Mouse (Mus musculus) ES-Bruce4 (cell line): Measurements from ENCODE around the gene Nrgn. TPM values are rescaled to one million over a fixed set of nuclear protein-coding genes. Genes with fewer than 3 reads are reported as not detected.
A peak's percentile ranks its signal among the peaks of the same experiment; 100 is the strongest.

Source experiments
- H3K27ac ChIP-seq: 2 replicates; pipeline ENCODE4 v1.5.1; 2012; ENCODE audit warnings: low read length, inconsistent platforms; ENCODE audit not compliant: insufficient read depth
- H3K27me3 ChIP-seq: 2 replicates; pipeline ENCODE4 v1.6.1; 2012; ENCODE audit warnings: mild to moderate bottlenecking, low read length, inconsistent platforms; ENCODE audit not compliant: control insufficient read depth, poor library complexity, insufficient read depth, severe bottlenecking
- H3K36me3 ChIP-seq: 2 replicates; pipeline ENCODE4 v1.6.1; 2012; ENCODE audit warnings: inconsistent platforms, mild to moderate bottlenecking, low read length, moderate library complexity; ENCODE audit not compliant: control insufficient read depth, poor library complexity, insufficient read depth, severe bottlenecking
- H3K4me1 ChIP-seq: one replicate; pipeline ENCODE4 v1.8.1; 2011; ENCODE audit warnings: low read length; ENCODE audit not compliant: control insufficient read depth, insufficient read depth
- H3K4me3 ChIP-seq: 2 replicates; pipeline ENCODE4 v1.5.1; 2011; ENCODE audit warnings: low read depth, mild to moderate bottlenecking, low read length
- H3K9ac ChIP-seq: 2 replicates; pipeline ENCODE4 v1.6.1; 2012; ENCODE audit warnings: low read depth, mild to moderate bottlenecking, inconsistent platforms; ENCODE audit not compliant: poor library complexity, severe bottlenecking
- H3K9me3 ChIP-seq: replicated peaks from 2 replicates; pipeline ENCODE4 v1.6.1; 2012; ENCODE audit warnings: mild to moderate bottlenecking, low read length, inconsistent platforms; ENCODE audit not compliant: control insufficient read depth, poor library complexity, insufficient read depth, severe bottlenecking
- CTCF ChIP-seq: IDR thresholded peaks from one replicate; pipeline ENCODE4 v1.8.1; 2011; ENCODE audit warnings: low read depth, low read length
- EP300 ChIP-seq: IDR thresholded peaks from 2 replicates; pipeline ENCODE4 v1.6.1; 2011; ENCODE audit warnings: low read depth, low read length; ENCODE audit not compliant: insufficient read depth
- POLR2A ChIP-seq: IDR thresholded peaks from one replicate; pipeline ENCODE4 v1.8.1; 2011; ENCODE audit warnings: low read length; ENCODE audit not compliant: insufficient read depth
- polyA plus RNA-seq: library from polyadenylated mRNA; stranded (reverse); fragments of >200 nt; gene quantifications from 2 replicates; pipeline ENCODE4 v1.2.4, GENCODE M21; 2011; ENCODE audit warnings: low read depth; ENCODE audit not compliant: missing spikeins, insufficient read depth, insufficient read length

Gene Nrgn
- polyA plus RNA-seq, 1 experiment, result 1.2 TPM

DNA sequence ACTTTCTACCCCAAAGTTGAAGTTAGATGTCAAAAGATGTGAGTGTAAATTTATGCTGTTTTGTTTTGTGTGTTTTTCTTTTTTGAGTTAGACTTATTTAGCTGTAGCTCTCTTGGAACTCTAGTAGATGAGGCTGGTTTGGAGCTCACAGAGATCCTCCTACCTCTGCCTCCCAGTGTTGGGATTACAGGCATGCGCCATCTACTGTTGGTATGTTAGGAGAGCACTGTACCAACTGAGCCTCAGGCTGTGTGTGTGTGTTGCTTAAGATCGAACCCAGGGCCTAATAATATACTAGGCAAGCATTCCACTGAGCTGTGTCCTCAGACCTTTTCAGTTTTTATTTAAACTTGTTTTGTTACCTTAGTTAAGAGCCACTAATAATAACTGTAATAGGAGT, 40.6 kb downstream of the Nrgn start:
- no peak overlapping the region for H3K4me3 ChIP-seq
- H3K36me3 ChIP-seq, result peaks cover 2% of the 10 kb centered on the region
- H3K9ac ChIP-seq, result no peak overlapping the region
- no peaks in the 10 kb centered on the region for H3K4me1 ChIP-seq
- TF ChIP-seq EP300 (no peak), POLR2A (no peak), CTCF (peak; percentile 40)
- no peaks in the 10 kb centered on the region for H3K9me3 ChIP-seq
- no peaks in the 10 kb centered on the region for H3K27me3 ChIP-seq
- no peak overlapping the region for H3K27ac ChIP-seq

DNA sequence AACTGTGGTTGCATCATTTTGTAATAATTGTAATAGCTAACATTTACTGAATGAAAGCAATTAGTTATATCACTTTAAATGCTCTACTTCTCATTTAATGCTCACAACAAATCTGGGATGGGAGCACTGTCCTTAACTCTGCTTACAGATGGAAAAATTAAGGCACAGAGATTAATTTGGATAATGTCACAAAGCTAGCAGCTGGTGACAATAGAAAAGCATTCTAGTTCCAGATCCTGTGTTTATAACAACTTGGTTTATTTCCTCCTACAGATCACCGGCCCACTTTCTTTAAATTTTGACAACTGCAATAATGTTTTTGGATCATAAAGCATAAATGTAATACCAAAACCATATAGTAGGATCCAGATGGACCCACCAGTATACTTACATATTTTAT, 46.7 kb downstream of the Nrgn start:
- Histone ChIP-seq H3K27me3 (no peaks in the 10 kb centered on the region), H3K27ac (no peak overlapping the region)

DNA sequence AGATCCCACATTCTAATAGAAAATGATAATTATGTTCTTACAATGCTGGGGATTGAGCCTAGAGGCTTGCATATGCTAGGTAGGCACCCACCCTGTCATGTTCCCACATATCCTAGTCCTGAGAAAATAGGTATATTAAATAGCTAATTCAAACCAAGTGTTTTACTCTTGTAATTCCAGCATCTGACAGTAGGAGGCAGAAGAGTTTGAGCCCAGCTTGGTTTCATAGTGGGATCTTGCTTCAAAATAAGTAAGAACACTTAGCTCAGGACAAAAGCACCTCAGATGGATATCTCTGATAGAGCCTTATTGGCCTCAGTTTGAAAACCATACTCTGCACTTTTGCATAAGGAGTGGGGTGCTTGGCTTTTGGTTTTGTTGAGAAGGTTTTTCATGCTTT, 48.4 kb downstream of the Nrgn start:
- H3K27me3 ChIP-seq, result no peaks in the 10 kb centered on the region
- no peak overlapping the region for H3K27ac ChIP-seq
- H3K4me1 ChIP-seq, result no peaks in the 10 kb centered on the region
- TF ChIP-seq POLR2A, result no peak
- TF ChIP-seq EP300, result no peak
- TF ChIP-seq CTCF, result no peak
- H3K9me3 ChIP-seq, result no peaks in the 10 kb centered on the region
- no peaks in the 10 kb centered on the region for H3K36me3 ChIP-seq
- no peak overlapping the region for H3K9ac ChIP-seq
- H3K4me3 ChIP-seq, result no peak overlapping the region

More for the DNA sequence above, 46.7 kb downstream of the Nrgn start:
- Histone ChIP-seq H3K4me1 (no peaks in the 10 kb centered on the region), H3K4me3 (no peak overlapping the region), H3K9me3 (no peaks in the 10 kb centered on the region), H3K36me3 (no peaks in the 10 kb centered on the region), H3K9ac (no peak overlapping the region)
- TF ChIP-seq CTCF (no peak), POLR2A (no peak), EP300 (no peak)

DNA sequence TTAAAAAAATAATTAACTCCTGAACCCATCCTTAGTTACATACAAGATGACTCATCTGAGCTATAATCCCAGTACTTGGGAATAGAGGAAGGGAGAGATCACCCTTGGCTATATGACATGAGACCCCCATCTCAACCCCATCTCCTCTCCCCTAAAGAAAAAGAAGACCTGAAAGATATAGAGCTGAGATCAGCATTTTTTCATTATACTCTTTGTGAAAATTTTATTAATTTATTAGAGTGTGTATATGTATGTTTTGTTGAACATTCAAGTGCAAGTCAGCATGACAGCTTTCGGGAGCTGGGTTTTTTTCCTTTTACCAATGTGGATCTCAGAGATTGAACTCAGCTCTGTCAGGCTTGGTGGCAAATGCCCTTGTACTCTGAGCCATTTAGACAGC, 51.5 kb downstream of the Nrgn start:
- H3K9ac ChIP-seq, result no peak overlapping the region
- H3K36me3 ChIP-seq, result peaks cover 10% of the 10 kb centered on the region
- no peak overlapping the region for H3K4me3 ChIP-seq
- no peak for TF ChIP-seq CTCF
- H3K27ac ChIP-seq, result no peak overlapping the region
- H3K4me1 ChIP-seq, result peaks cover 5% of the 10 kb centered on the region
- H3K9me3 ChIP-seq, result no peaks in the 10 kb centered on the region
- no peaks in the 10 kb centered on the region for H3K27me3 ChIP-seq

DNA sequence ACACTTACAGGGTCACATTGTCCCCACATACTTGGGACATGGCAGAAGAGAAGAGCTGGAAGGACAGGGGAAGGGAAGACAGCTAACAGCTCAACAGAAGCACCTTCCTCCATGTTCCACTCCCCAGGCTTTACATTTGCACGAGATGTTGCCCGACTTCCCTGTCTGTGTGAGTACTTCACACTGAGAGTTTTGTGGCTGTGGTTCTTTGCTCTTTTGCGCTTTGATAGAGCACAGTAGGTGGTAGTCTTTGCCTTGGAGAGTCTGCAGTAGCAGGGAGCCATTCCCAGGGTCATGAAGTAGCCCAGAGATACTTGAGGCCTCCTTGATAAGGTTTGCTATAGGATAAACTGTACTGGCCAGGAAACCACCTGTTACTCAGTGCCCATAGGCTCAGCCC, 52.5 kb downstream of the Nrgn start:
- H3K9me3 ChIP-seq, result no peaks in the 10 kb centered on the region
- peaks cover 15% of the 10 kb centered on the region for H3K36me3 ChIP-seq
- H3K4me1 ChIP-seq, result peaks cover 5% of the 10 kb centered on the region
- TF ChIP-seq POLR2A (no peak), CTCF (no peak), EP300 (no peak)
- no peak overlapping the region for H3K4me3 ChIP-seq
- no peak overlapping the region for H3K27ac ChIP-seq
- H3K27me3 ChIP-seq, result no peaks in the 10 kb centered on the region
- H3K9ac ChIP-seq, result no peak overlapping the region

DNA sequence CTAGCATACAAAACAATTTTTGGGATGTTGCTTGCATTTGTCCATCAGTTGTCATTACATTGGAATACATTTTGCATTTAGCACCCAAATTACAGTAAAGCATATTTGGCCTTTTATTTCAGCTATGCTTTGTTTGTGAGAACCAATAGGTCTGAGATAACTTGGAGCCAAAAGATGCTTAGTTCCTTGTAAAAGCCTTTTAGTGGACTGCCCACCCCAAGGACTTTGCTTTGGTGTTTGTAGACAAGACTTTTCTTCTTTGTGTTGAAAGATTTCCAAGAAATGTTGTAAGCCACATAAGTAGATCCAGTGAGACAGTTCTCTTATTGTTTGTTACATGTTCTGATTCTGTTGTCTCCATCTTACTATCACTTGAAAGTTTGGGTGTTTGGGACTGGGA, 56.4 kb downstream of the Nrgn start:
- Histone ChIP-seq H3K27me3 (no peaks in the 10 kb centered on the region), H3K9me3 (no peaks in the 10 kb centered on the region), H3K4me1 (peaks cover 5% of the 10 kb centered on the region), H3K27ac (no peak overlapping the region), H3K4me3 (no peak overlapping the region), H3K36me3 (peaks cover 28% of the 10 kb centered on the region), H3K9ac (no peak overlapping the region)
- no peak for TF ChIP-seq CTCF
- TF ChIP-seq EP300, result no peak
- TF ChIP-seq POLR2A, result no peak
